15 mouse cellular contexts compared by ENCODE assay signal in the genomic region with DNA sequence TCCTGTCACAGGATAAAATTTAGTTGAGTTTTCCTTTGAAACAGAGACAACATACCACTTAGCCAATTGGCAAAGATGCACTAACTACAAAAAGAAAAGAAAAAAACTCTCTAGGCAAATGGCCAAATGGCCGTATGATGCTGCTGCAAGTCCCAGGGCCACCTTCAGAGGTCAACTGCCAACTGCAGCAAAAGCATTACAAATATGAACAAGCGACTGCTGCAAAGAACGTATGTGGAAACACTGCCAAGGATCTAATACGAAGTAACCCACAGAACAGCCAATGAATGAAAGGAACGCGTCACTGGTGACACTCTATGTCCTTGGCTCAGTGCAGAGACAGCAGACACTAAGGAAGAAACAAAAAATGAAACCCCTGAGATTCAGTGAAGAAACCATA.
DNase-seq lines count a peak whose midpoint lies in the region; ATAC-seq and TF ChIP-seq lines count a peak whose summit lies in the region.
"Had no signal": no experiment of that assay in that cellular context is flagged by ENCODE, and none has a peak within 500 bp of the region (broad histone marks: within the 10 kb centered on the region; RNA-seq: fewer than 3 reads in every experiment).

No protein-coding gene starts in this region.

- no peak for TF ChIP-seq CTCF in liver, postnatal 0 days (IDR thresholded peaks at IDR 0.05; ENCODE audit: low read depth)

- 75% methylated on average over 6 of the region's 6 CpGs for WGBS in heart, embryonic 12.5 days
- 59% methylated on average over 6 of the region's 6 CpGs for WGBS in liver, postnatal 0 days (ENCODE audit: insufficient replicate concordance)

- no peak for TF ChIP-seq EP300 in liver, postnatal 0 days (IDR thresholded peaks at IDR 0.05; ENCODE audit: low read depth)

- no peaks in the 10 kb centered on the region for H3K27me3 ChIP-seq in heart, embryonic 12.5 days (replicated peaks)
- H3K27me3 ChIP-seq in liver, postnatal 0 days (ENCODE audit: insufficient read depth, low read length), result no peaks in the 10 kb centered on the region
- H3K27me3 ChIP-seq: CH12.LX; hindbrain, embryonic 15.5 days had no signal

- no peak for ATAC-seq in heart, embryonic 12.5 days (ENCODE audit: insufficient number of reproducible peaks, low FRiP score)
- ATAC-seq in liver, postnatal 0 days, result peak; percentile 37
- ATAC-seq: midbrain, embryonic 15.5 days had no signal

- no peak overlapping the region for H3K4me2 ChIP-seq in heart, embryonic 12.5 days
- no peak overlapping the region for H3K4me2 ChIP-seq in liver, postnatal 0 days (ENCODE audit: low read depth, low read length)
- H3K4me2 ChIP-seq: hindbrain, embryonic 15.5 days; midbrain, embryonic 15.5 days had no signal

- no peaks in the 10 kb centered on the region for H3K36me3 ChIP-seq in heart, embryonic 12.5 days
- no peaks in the 10 kb centered on the region; the same call in 1 of the 2 replicates for H3K36me3 ChIP-seq in liver, postnatal 0 days (replicated peaks; ENCODE audit: insufficient read depth, low read length)
- H3K36me3 ChIP-seq: hindbrain, embryonic 15.5 days; midbrain, embryonic 15.5 days had no signal

- DNase-seq in heart, postnatal 10 days, result peak; percentile 40 to 45
- no peak for DNase-seq in liver, postnatal 0 days
- DNase-seq in liver, result no peak
- DNase-seq in NIH3T3 (ENCODE audit: low read depth), result peak; percentile 35
- DNase-seq in adrenal gland, postnatal 25 days, result peak; percentile 20
- no peak for DNase-seq in thymus, postnatal 4 days
- DNase-seq: cerebellum, adult 11 months; cerebellum, postnatal 36 days; left cerebral cortex, postnatal 4 days; thymus, adult 2 months had no signal

- no peaks in the 10 kb centered on the region for H3K9me3 ChIP-seq in heart, embryonic 12.5 days (replicated peaks)
- H3K9me3 ChIP-seq in liver, postnatal 0 days (ENCODE audit: low read length), result no peaks in the 10 kb centered on the region
- H3K9me3 ChIP-seq: hindbrain, embryonic 15.5 days; midbrain, embryonic 15.5 days had no signal

- no peak overlapping the region for H3K27ac ChIP-seq in heart, embryonic 12.5 days (ENCODE audit: poor library complexity, severe bottlenecking)
- H3K27ac ChIP-seq in liver, postnatal 0 days (ENCODE audit: low read depth), result no peak overlapping the region
- H3K27ac ChIP-seq: hindbrain, embryonic 15.5 days; kidney, postnatal 0 days; midbrain, embryonic 15.5 days had no signal

- intact Hi-C loops in heart, postnatal 10 days (cut with DNase I), result loop anchor here (5.0 kb wide), 1 partner anchor 68 kb away; no protein-coding TSS in a partner anchor

- H3K4me3 ChIP-seq in heart, embryonic 12.5 days, result no peak overlapping the region
- H3K4me3 ChIP-seq in liver, postnatal 0 days (ENCODE audit: low read depth, low read length), result no peak overlapping the region
- H3K4me3 ChIP-seq: hindbrain, embryonic 15.5 days; midbrain, embryonic 15.5 days had no signal

- H3K9ac ChIP-seq in heart, embryonic 12.5 days, result no peak overlapping the region
- H3K9ac ChIP-seq in liver, postnatal 0 days (replicated peaks), result no peak overlapping the region
- H3K9ac ChIP-seq: hindbrain, embryonic 15.5 days; midbrain, embryonic 15.5 days had no signal

- H3K4me1 ChIP-seq in heart, embryonic 12.5 days (replicated peaks), result peaks cover 47% of the 10 kb centered on the region
- H3K4me1 ChIP-seq in liver, postnatal 0 days (ENCODE audit: insufficient read depth), result peaks cover 12% of the 10 kb centered on the region
- H3K4me1 ChIP-seq: midbrain, embryonic 15.5 days had no signal

Comparison
In these comparisons a context has a peak if more than half of its experiments do, and no peak if none do; other contexts are left out.
1. DNase-seq: peak in heart, postnatal 10 days (2 of 2), NIH3T3 (single experiment) and adrenal gland, postnatal 25 days (single experiment); none in liver, postnatal 0 days (single experiment), liver (single experiment) and thymus, postnatal 4 days (single experiment).